Mouse (Mus musculus): ENCODE measurements around the gene Sdhb. TPM values are rescaled to one million over a fixed set of nuclear protein-coding genes. Genes with fewer than 3 reads are reported as not detected.

The Sdhb gene
- polyA plus RNA-seq, 1 experiment from 2014 or later, result 1,167 TPM

DNA sequence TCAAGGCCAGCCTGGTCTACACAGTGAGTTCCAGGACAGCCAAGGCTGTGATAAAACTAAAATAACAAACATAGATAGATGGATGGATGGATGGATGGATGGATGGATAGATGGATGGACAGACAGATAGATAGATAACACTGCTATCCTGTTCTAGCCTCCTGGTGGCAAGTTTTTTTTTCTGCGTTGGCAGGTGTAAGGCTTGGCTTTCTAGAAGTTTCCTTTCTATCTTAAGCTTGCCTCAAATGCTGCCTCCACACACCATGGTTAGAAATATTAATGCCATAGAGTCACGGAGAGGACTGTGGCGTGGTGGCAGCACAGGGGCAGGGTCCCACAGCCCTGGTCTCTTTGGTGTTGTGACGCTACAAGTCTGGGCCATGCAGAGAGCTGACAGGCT is 15.4 kb upstream of the Sdhb start:
- Histone ChIP-seq H3K36me3 (ENCODE audit: control insufficient read depth, insufficient read depth) (no peaks in the 10 kb centered on the region), H3K27ac (ENCODE audit: low read length) (peak overlapping the region; percentile 32; the same call in 1 of the 2 replicates), H3K27me3 (ENCODE audit: control insufficient read depth, insufficient read depth, low read length) (no peaks in the 10 kb centered on the region), H3K4me3 (ENCODE audit: low read length) (no peak overlapping the region), H3K4me2 (ENCODE audit: low read depth, low read length) (no peak overlapping the region), H3K9ac (ENCODE audit: low read length) (no peak overlapping the region), H3K4me1 (ENCODE audit: control insufficient read depth, insufficient read depth, low read length) (peaks cover 5% of the 10 kb centered on the region), H3K9me3 (replicated peaks; ENCODE audit: control insufficient read depth, low read length) (peaks cover 3% of the 10 kb centered on the region; the same call in 1 of the 2 replicates)
- no peak; the same call in 1 of the 2 replicates for ATAC-seq (replicated peaks; ENCODE audit: extremely low read depth, insufficient read depth, low FRiP score)
- WGBS, result 82% methylated on average over 4 of the region's 4 CpGs

DNA sequence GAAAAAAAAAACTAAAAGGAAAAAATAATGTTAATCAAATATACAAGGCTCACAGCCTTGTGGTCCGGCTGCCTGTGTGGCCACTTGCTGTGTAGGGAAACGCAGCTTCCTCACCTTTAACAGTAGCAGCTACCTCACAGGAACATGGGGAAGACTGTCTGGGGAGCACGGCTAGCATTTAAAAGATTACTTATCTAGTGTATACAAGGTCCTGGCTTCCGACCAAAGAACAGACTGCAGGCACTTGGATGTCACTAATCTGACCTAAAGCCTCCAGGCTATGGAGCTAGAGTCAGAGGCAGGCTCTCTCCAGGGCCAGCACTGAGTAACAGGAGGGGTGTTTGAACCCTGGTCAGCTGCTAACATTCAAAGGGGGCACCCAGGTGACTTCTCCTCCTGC is 15.0 kb upstream of the Sdhb start:
- Histone ChIP-seq H3K4me3 (ENCODE audit: low read length) (no peak overlapping the region), H3K4me1 (ENCODE audit: control insufficient read depth, insufficient read depth, low read length) (peaks cover 8% of the 10 kb centered on the region), H3K36me3 (ENCODE audit: control insufficient read depth, insufficient read depth) (no peaks in the 10 kb centered on the region), H3K27ac (ENCODE audit: low read length) (peak overlapping the region; percentile 21; the same call in 1 of the 2 replicates), H3K27me3 (ENCODE audit: control insufficient read depth, insufficient read depth, low read length) (no peaks in the 10 kb centered on the region), H3K9me3 (replicated peaks; ENCODE audit: control insufficient read depth, low read length) (peaks cover 3% of the 10 kb centered on the region; the same call in 1 of the 2 replicates), H3K9ac (ENCODE audit: low read length) (no peak overlapping the region), H3K4me2 (ENCODE audit: low read depth, low read length) (no peak overlapping the region)
- ATAC-seq (replicated peaks; ENCODE audit: extremely low read depth, insufficient read depth, low FRiP score), result no peak
- 37% methylated on average over 4 of the region's 4 CpGs for WGBS

DNA sequence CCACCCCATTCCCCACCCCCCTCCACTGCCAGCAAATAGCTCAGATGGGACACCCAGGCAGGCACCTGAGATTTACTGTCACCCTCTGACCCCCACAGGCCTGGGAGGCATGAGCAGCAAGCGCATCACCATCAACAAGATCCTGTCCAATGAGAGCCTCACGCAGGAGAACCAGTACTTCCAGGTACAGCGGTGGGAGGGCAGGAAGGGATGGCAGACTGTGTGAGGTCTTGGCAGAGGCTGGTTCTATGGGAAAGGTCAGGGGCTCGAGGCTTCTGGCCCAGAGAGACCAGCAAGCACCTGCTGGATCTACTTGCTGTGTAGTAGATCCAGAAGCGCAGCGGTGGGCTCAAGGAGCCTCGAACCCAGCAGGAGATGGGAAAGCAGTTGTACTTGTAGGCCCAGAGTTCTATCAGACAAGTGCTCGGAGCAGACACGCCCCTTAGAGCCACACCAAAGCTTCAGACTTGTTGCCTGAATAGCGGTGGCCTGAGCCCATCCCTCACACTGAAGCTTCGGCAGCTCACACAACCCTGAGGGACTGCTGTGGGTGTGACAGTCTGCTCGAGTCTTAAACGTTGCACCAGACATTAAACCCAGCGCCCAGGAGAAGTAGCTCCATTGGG is 14.3 kb upstream of the Sdhb start:
- 78% methylated on average over 14 of the region's 14 CpGs for WGBS
- peaks cover 8% of the 10 kb centered on the region for H3K4me1 ChIP-seq (ENCODE audit: control insufficient read depth, insufficient read depth, low read length)
- H3K4me2 ChIP-seq (ENCODE audit: low read depth, low read length), result no peak overlapping the region
- H3K9me3 ChIP-seq (replicated peaks; ENCODE audit: control insufficient read depth, low read length), result peaks cover 3% of the 10 kb centered on the region; the same call in 1 of the 2 replicates
- no peak overlapping the region for H3K9ac ChIP-seq (ENCODE audit: low read length)
- H3K4me3 ChIP-seq (ENCODE audit: low read length), result no peak overlapping the region
- no peaks in the 10 kb centered on the region for H3K36me3 ChIP-seq (ENCODE audit: control insufficient read depth, insufficient read depth)
- no peak for ATAC-seq (replicated peaks; ENCODE audit: extremely low read depth, insufficient read depth, low FRiP score)
- H3K27me3 ChIP-seq (ENCODE audit: control insufficient read depth, insufficient read depth, low read length), result no peaks in the 10 kb centered on the region
- H3K27ac ChIP-seq (ENCODE audit: low read length), result no peak overlapping the region

DNA sequence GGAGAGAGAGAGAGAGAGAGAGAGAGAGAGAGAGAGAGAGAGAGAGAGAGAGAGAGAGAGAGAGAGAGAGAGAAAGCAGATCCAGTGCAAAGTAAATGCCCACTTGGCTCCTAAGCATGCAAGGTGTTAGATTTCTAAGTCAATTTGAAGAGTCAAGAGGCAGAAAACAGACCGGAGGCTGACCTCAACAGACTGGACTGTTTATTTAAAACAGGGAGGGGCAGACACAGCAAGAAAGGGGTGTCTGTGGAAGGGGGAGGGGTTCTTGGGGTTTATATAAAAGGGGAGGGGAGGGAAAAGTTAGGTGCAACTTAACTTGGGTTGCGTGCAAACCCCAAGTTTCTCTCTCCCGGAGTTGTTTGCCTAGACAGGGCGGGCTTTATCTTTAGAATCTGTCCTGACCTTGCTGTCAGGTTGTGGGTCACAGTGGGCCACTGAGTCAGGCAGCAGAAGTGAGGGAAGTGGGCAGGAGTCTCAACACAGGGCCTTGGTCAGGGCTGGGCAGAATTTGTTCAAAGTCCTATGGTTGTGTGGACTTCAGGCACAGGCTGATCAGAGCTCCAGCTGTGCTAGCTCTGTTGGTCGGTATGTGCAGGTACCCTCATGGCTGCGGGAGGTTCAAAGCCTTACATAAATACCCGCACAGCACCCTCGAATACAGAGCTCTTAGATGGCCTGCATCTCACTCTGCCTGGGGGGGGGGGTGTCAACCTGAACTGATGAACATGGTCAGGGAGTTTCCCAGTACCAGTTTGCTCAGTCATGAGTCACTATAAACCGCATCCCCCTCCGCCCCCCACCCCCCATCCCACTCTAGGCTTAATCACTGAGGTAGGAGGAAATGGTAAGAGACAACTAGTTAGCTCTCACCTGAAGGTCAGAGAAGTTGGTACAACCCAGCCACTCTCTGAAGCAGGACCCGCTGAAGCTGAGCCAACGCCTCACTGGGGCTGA is 13.2 kb upstream of the Sdhb start:
- H3K9ac ChIP-seq (ENCODE audit: low read length), result no peak overlapping the region
- H3K27ac ChIP-seq (ENCODE audit: low read length), result no peak overlapping the region
- no peak overlapping the region for H3K4me2 ChIP-seq (ENCODE audit: low read depth, low read length)
- 83% methylated on average over 12 of the region's 12 CpGs for WGBS
- no peaks in the 10 kb centered on the region for H3K27me3 ChIP-seq (ENCODE audit: control insufficient read depth, insufficient read depth, low read length)
- no peak overlapping the region for H3K4me3 ChIP-seq (ENCODE audit: low read length)
- no peak for ATAC-seq (replicated peaks; ENCODE audit: extremely low read depth, insufficient read depth, low FRiP score)
- H3K9me3 ChIP-seq (replicated peaks; ENCODE audit: control insufficient read depth, low read length), result peaks cover 3% of the 10 kb centered on the region; the same call in 1 of the 2 replicates
- peaks cover 8% of the 10 kb centered on the region for H3K4me1 ChIP-seq (ENCODE audit: control insufficient read depth, insufficient read depth, low read length)
- H3K36me3 ChIP-seq (ENCODE audit: control insufficient read depth, insufficient read depth), result no peaks in the 10 kb centered on the region

DNA sequence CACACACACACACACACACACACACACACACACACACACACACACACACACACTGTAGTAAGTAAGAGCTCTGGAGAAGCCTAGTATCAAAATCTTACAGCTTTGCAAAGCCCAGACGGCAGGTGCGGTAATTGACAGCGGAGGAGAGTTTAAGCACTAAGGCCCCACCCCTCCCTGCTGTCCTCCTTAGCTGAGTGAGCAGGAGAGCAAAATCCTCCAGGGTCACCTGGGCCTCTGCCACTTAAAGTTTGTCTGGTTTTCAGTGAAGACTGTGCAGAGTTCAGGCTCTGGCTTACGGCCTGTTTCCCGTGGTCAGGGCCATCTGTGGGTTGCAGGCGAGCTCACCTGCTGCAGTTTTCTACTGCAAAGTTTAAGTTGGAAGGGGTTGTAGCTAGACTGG is 12.5 kb upstream of the Sdhb start:
- Histone ChIP-seq H3K27ac (ENCODE audit: low read length) (no peak overlapping the region; the same call in 1 of the 2 replicates), H3K4me1 (ENCODE audit: control insufficient read depth, insufficient read depth, low read length) (peaks cover 8% of the 10 kb centered on the region), H3K9me3 (replicated peaks; ENCODE audit: control insufficient read depth, low read length) (peaks cover 3% of the 10 kb centered on the region; the same call in 1 of the 2 replicates), H3K27me3 (ENCODE audit: control insufficient read depth, insufficient read depth, low read length) (no peaks in the 10 kb centered on the region), H3K36me3 (ENCODE audit: control insufficient read depth, insufficient read depth) (no peaks in the 10 kb centered on the region), H3K9ac (ENCODE audit: low read length) (no peak overlapping the region), H3K4me3 (ENCODE audit: low read length) (no peak overlapping the region), H3K4me2 (ENCODE audit: low read depth, low read length) (no peak overlapping the region)
- WGBS, result 81% methylated on average over 6 of the region's 6 CpGs
- no peak for ATAC-seq (replicated peaks; ENCODE audit: extremely low read depth, insufficient read depth, low FRiP score)

DNA sequence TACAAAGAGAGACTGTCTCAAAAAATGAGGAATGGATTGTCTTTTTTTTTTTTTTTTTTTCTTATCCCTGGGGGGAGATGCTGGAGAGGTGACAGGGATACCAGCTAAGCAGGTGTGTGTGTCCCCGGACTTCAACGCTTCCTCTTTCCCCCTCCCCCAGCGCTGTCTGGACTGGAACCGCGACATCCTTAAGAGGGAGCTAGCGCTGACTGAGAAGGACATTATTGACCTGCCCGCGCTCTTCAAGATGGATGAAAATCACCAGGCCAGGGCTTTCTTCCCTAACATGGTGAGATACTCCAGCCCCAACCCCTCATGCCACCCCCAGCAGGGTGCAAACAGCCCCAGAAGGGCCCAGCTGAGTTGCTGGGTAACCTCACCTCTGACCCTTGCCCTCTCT is 12.0 kb upstream of the Sdhb start:
- H3K9me3 ChIP-seq (replicated peaks; ENCODE audit: control insufficient read depth, low read length), result no peaks in the 10 kb centered on the region
- no peaks in the 10 kb centered on the region for H3K27me3 ChIP-seq (ENCODE audit: control insufficient read depth, insufficient read depth, low read length)
- no peak overlapping the region for H3K4me2 ChIP-seq (ENCODE audit: low read depth, low read length)
- ATAC-seq (replicated peaks; ENCODE audit: extremely low read depth, insufficient read depth, low FRiP score), result no peak
- WGBS, result 71% methylated on average over 8 of the region's 8 CpGs
- H3K9ac ChIP-seq (ENCODE audit: low read length), result no peak overlapping the region
- no peak overlapping the region for H3K4me3 ChIP-seq (ENCODE audit: low read length)
- no peaks in the 10 kb centered on the region for H3K36me3 ChIP-seq (ENCODE audit: control insufficient read depth, insufficient read depth)
- H3K4me1 ChIP-seq (ENCODE audit: control insufficient read depth, insufficient read depth, low read length), result peaks cover 8% of the 10 kb centered on the region
- no peak overlapping the region for H3K27ac ChIP-seq (ENCODE audit: low read length)

DNA sequence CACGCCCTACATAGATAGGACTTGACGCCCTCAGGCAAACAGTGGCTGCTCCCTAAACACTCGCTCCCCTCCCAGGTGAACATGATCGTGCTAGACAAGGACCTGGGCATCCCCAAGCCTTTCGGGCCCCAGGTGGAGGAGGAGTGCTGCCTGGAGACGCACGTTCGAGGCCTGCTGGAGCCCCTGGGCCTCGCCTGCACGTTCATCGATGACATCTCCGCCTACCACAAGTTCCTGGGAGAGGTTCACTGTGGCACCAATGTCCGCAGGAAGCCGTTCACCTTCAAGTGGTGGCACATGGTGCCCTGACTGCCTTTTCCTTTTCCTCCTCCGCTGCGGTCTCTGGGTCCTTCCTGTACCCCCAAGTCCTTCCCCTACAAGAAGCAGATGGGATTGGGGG is 11.4 kb upstream of the Sdhb start:
- Histone ChIP-seq H3K36me3 (ENCODE audit: control insufficient read depth, insufficient read depth) (no peaks in the 10 kb centered on the region), H3K9me3 (replicated peaks; ENCODE audit: control insufficient read depth, low read length) (no peaks in the 10 kb centered on the region), H3K27me3 (ENCODE audit: control insufficient read depth, insufficient read depth, low read length) (no peaks in the 10 kb centered on the region), H3K27ac (ENCODE audit: low read length) (no peak overlapping the region), H3K4me1 (ENCODE audit: control insufficient read depth, insufficient read depth, low read length) (peaks cover 8% of the 10 kb centered on the region), H3K4me2 (ENCODE audit: low read depth, low read length) (no peak overlapping the region), H3K4me3 (ENCODE audit: low read length) (no peak overlapping the region), H3K9ac (ENCODE audit: low read length) (no peak overlapping the region)
- 86% methylated on average over 16 of the region's 16 CpGs for WGBS
- no peak for ATAC-seq (replicated peaks; ENCODE audit: extremely low read depth, insufficient read depth, low FRiP score)

DNA sequence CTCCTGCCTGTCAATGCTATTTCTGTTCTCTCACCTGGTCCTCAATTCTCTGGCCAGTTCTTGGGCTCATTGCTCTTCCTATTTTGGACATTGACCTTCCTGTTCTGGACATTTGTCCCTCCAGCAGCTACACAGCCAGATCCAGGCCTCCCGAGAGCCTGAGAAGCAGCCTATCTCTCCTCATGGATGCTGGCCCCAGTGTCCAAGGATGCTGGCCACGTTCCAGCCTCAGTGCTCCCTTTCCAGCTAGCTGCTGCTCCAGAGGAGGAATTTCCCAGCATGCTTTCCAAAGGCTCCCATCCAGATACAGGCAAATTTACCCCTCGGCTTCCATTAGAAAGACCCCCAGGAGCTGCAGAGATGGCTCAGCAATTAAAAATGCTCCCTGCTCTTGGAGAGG is 10.4 kb upstream of the Sdhb start:
- Histone ChIP-seq H3K4me3 (ENCODE audit: low read length) (no peak overlapping the region), H3K9ac (ENCODE audit: low read length) (no peak overlapping the region), H3K27me3 (ENCODE audit: control insufficient read depth, insufficient read depth, low read length) (no peaks in the 10 kb centered on the region), H3K4me1 (ENCODE audit: control insufficient read depth, insufficient read depth, low read length) (peaks cover 8% of the 10 kb centered on the region), H3K9me3 (replicated peaks; ENCODE audit: control insufficient read depth, low read length) (no peaks in the 10 kb centered on the region), H3K4me2 (ENCODE audit: low read depth, low read length) (no peak overlapping the region), H3K36me3 (ENCODE audit: control insufficient read depth, insufficient read depth) (no peaks in the 10 kb centered on the region), H3K27ac (ENCODE audit: low read length) (no peak overlapping the region)
- WGBS, result 33% methylated on average over 3 of the region's 3 CpGs
- ATAC-seq (replicated peaks; ENCODE audit: extremely low read depth, insufficient read depth, low FRiP score), result no peak
